Mouse (Mus musculus) E14TG2a.4 (cell line): ENCODE data around the gene Eef1b2.

Source experiments
- CTCF ChIP-seq: conservative IDR thresholded peaks from 2 replicates; pipeline ENCODE4 v1.5.1; 2014; ENCODE audit warnings: low read length
- NANOG ChIP-seq: IDR thresholded peaks from 2 replicates; pipeline ENCODE4 v1.6.1; 2014; ENCODE audit warnings: borderline replicate concordance, low read length, mixed read lengths
- POU5F1 ChIP-seq: IDR thresholded peaks from 2 replicates; pipeline ENCODE4 v1.6.1; 2014; ENCODE audit warnings: low read length, borderline replicate concordance

- TF ChIP-seq CTCF (no peak), POU5F1 (no peak), NANOG (no peak)
These were observed 394 bp upstream of the Eef1b2 start for GRCm38 (mm10) chr1:63176259-63176603.
